Mouse (Mus musculus): ENCODE measurements around the gene Mcoln1. TPM values are rescaled to one million over a fixed set of nuclear protein-coding genes. Genes with fewer than 3 reads are reported as not detected.
A peak's percentile ranks its signal among the peaks of the same experiment; 100 is the strongest.

Gene Mcoln1
- polyA plus RNA-seq, 1 experiment from 2014 or later, result 36.8 TPM

- no peak for ATAC-seq (ENCODE audit: low FRiP score)
- H3K4me2 ChIP-seq (replicated peaks; ENCODE audit: low read depth, low read length), result no peak within 1 kb of the TSS
Observed at GRCm38 (mm10) chr8:3470562-3470961, 29.7 kb upstream of the Mcoln1 start, which contains the start of gene Tex45. Gene Tex45 (plus strand): TSS chr8:3470862.

DNA sequence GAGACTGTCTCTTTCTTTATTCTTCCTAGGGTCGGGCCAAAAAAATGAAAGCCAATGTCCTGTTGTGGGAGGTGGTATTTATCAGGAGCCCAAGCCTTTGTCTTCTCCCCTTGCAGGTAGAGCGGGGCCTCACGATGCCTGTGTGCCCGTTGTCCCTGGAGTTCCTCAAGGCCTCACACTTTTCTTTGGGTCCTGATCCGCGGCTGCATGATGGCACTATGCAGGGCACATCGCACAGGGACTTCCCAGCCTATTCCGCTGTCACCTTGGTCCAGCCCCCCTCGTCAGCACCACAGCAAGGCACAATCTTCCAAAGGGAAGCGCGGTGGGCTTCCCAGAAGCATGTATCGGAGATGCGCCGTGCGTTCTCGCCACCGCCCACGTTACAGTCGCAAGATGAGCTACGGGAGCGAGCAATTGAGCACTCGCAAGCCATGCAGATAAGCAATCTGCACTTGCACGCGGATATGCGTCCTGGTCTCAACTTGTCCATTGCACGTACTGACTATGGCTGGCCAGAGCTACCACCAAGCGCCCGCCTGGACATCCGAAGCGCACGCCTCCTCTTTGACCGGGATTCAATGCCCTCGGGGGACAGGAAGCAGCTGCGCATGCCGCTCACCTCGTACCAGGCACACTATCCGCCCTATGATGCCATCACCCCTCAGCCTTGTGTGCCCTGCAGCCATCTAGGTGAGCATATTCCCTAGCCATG, 24.4 kb upstream of the Mcoln1 start:
- no peak overlapping the region for H3K27ac ChIP-seq (ENCODE audit: low read depth, low read length)

More at GRCm38 (mm10) chr8:3470562-3470961, 29.7 kb upstream of the Mcoln1 start, which contains the start of gene Tex45:
- Histone ChIP-seq H3K9me3 (ENCODE audit: control insufficient read depth, low read length) (no peaks in the 10 kb centered on the region), H3K4me3 (ENCODE audit: low read depth, low read length) (no peak within 1 kb of the TSS), H3K4me1 (replicated peaks; ENCODE audit: control insufficient read depth, insufficient read depth, low read length) (no peaks in the 10 kb centered on the region), H3K27ac (ENCODE audit: low read depth, low read length) (no peak within 1 kb of the TSS), H3K27me3 (ENCODE audit: control insufficient read depth, insufficient read depth, low read length) (0 out of 2 replicates have a peak, but pooled peaks cover 1% of the 10 kb centered on the region), H3K9ac (ENCODE audit: low read depth, low read length) (no peak within 1 kb of the TSS), H3K36me3 (ENCODE audit: control insufficient read depth, insufficient read depth, low read length) (no peaks in the 10 kb centered on the region)
- no peak for DNase-seq (ENCODE audit: low spot score)

GRCm38 (mm10) chr8:3480221-3480785, 20.0 kb upstream of the Mcoln1 start:
- Histone ChIP-seq H3K9ac (ENCODE audit: low read depth, low read length) (no peak overlapping the region), H3K27me3 (ENCODE audit: control insufficient read depth, insufficient read depth, low read length) (0 out of 2 replicates have a peak, but pooled peaks cover 2% of the 10 kb centered on the region), H3K9me3 (ENCODE audit: control insufficient read depth, low read length) (no peaks in the 10 kb centered on the region), H3K4me1 (replicated peaks; ENCODE audit: control insufficient read depth, insufficient read depth, low read length) (0 out of 2 replicates have a peak, but pooled peaks cover 2% of the 10 kb centered on the region), H3K36me3 (ENCODE audit: control insufficient read depth, insufficient read depth, low read length) (no peaks in the 10 kb centered on the region), H3K4me2 (replicated peaks; ENCODE audit: low read depth, low read length) (no peak overlapping the region), H3K4me3 (ENCODE audit: low read depth, low read length) (no peak overlapping the region), H3K27ac (ENCODE audit: low read depth, low read length) (no peak overlapping the region)
- ATAC-seq (ENCODE audit: low FRiP score), result no peak
- WGBS, result 80% methylated on average over 4 of the region's 4 CpGs
- DNase-seq (ENCODE audit: low spot score), result no peak

More for the DNA sequence above, 24.4 kb upstream of the Mcoln1 start:
- peak; percentile 34 for DNase-seq (ENCODE audit: low spot score)
- no peaks in the 10 kb centered on the region for H3K36me3 ChIP-seq (ENCODE audit: control insufficient read depth, insufficient read depth, low read length)
- ATAC-seq (ENCODE audit: low FRiP score), result peak; percentile 40; the same call in 1 of the 2 replicates
- no peaks in the 10 kb centered on the region for H3K9me3 ChIP-seq (ENCODE audit: control insufficient read depth, low read length)
- H3K27me3 ChIP-seq (ENCODE audit: control insufficient read depth, insufficient read depth, low read length), result 0 out of 2 replicates have a peak, but pooled peaks cover 2% of the 10 kb centered on the region
- 33% methylated on average over 37 of the region's 37 CpGs for WGBS
- 0 out of 2 replicates have a peak, but pooled peaks cover 2% of the 10 kb centered on the region for H3K4me1 ChIP-seq (replicated peaks; ENCODE audit: control insufficient read depth, insufficient read depth, low read length)
- peak overlapping the region; percentile 23; the same call in 1 of the 2 replicates for H3K4me3 ChIP-seq (ENCODE audit: low read depth, low read length)
- peak overlapping the region; percentile 34 for H3K4me2 ChIP-seq (replicated peaks; ENCODE audit: low read depth, low read length)
- H3K9ac ChIP-seq (ENCODE audit: low read depth, low read length), result no peak overlapping the region

- Histone ChIP-seq H3K9me3 (ENCODE audit: control insufficient read depth, low read length) (no peaks in the 10 kb centered on the region), H3K4me2 (replicated peaks; ENCODE audit: low read depth, low read length) (no peak overlapping the region), H3K4me1 (replicated peaks; ENCODE audit: control insufficient read depth, insufficient read depth, low read length) (no peaks in the 10 kb centered on the region), H3K27ac (ENCODE audit: low read depth, low read length) (no peak overlapping the region), H3K4me3 (ENCODE audit: low read depth, low read length) (no peak overlapping the region), H3K27me3 (ENCODE audit: control insufficient read depth, insufficient read depth, low read length) (no peaks in the 10 kb centered on the region), H3K9ac (ENCODE audit: low read depth, low read length) (no peak overlapping the region), H3K36me3 (ENCODE audit: control insufficient read depth, insufficient read depth, low read length) (no peaks in the 10 kb centered on the region)
- 67% methylated on average over 5 of the region's 5 CpGs for WGBS
- DNase-seq (ENCODE audit: low spot score) (no peak), ATAC-seq (ENCODE audit: low FRiP score) (no peak)
Observed at GRCm38 (mm10) chr8:3481605-3482004, 18.7 kb upstream of the Mcoln1 start.

GRCm38 (mm10) chr8:3482240-3482740, 18.0 kb upstream of the Mcoln1 start:
- Histone ChIP-seq H3K4me2 (replicated peaks; ENCODE audit: low read depth, low read length) (no peak overlapping the region), H3K4me1 (replicated peaks; ENCODE audit: control insufficient read depth, insufficient read depth, low read length) (no peaks in the 10 kb centered on the region), H3K36me3 (ENCODE audit: control insufficient read depth, insufficient read depth, low read length) (no peaks in the 10 kb centered on the region), H3K9ac (ENCODE audit: low read depth, low read length) (no peak overlapping the region), H3K27me3 (ENCODE audit: control insufficient read depth, insufficient read depth, low read length) (no peaks in the 10 kb centered on the region), H3K4me3 (ENCODE audit: low read depth, low read length) (no peak overlapping the region), H3K9me3 (ENCODE audit: control insufficient read depth, low read length) (no peaks in the 10 kb centered on the region), H3K27ac (ENCODE audit: low read depth, low read length) (no peak overlapping the region)
- DNase-seq (ENCODE audit: low spot score), result no peak
- ATAC-seq (ENCODE audit: low FRiP score), result no peak
- 85% methylated on average over 22 of the region's 22 CpGs for WGBS

- no peaks in the 10 kb centered on the region for H3K4me1 ChIP-seq (replicated peaks; ENCODE audit: control insufficient read depth, insufficient read depth, low read length)
- no peaks in the 10 kb centered on the region for H3K36me3 ChIP-seq (ENCODE audit: control insufficient read depth, insufficient read depth, low read length)
- H3K4me3 ChIP-seq (ENCODE audit: low read depth, low read length), result no peak overlapping the region
- no peaks in the 10 kb centered on the region for H3K27me3 ChIP-seq (ENCODE audit: control insufficient read depth, insufficient read depth, low read length)
- 91% methylated on average over 7 of the region's 7 CpGs for WGBS
- H3K9me3 ChIP-seq (ENCODE audit: control insufficient read depth, low read length), result no peaks in the 10 kb centered on the region
- H3K27ac ChIP-seq (ENCODE audit: low read depth, low read length), result no peak overlapping the region
- no peak overlapping the region for H3K9ac ChIP-seq (ENCODE audit: low read depth, low read length)
- no peak for DNase-seq (ENCODE audit: low spot score)
- ATAC-seq (ENCODE audit: low FRiP score), result no peak
- no peak overlapping the region for H3K4me2 ChIP-seq (replicated peaks; ENCODE audit: low read depth, low read length)
Observed at GRCm38 (mm10) chr8:3483546-3483945, 16.7 kb upstream of the Mcoln1 start.

DNA sequence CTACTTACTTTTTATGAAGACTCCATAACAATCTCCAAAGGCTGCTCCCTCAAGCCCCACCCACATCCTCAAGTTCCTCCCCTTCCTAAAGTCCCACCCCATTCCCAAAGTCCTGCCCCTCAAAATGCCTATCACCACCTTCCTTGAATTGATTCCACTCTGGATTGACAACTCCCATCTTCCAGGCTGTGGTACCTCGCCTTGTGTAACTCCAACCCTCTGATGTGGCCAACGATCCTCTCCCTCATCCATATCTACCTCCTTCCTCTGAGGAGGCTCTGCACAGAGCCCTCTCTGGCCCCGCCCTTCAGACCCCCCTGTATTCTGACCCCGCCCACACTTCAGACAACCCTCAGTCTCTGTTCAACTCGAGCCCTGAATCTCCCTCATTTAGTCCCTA, 15.1 kb upstream of the Mcoln1 start:
- Histone ChIP-seq H3K27ac (ENCODE audit: low read depth, low read length) (no peak overlapping the region), H3K27me3 (ENCODE audit: control insufficient read depth, insufficient read depth, low read length) (no peaks in the 10 kb centered on the region), H3K4me1 (replicated peaks; ENCODE audit: control insufficient read depth, insufficient read depth, low read length) (no peaks in the 10 kb centered on the region), H3K4me2 (replicated peaks; ENCODE audit: low read depth, low read length) (no peak overlapping the region), H3K9me3 (ENCODE audit: control insufficient read depth, low read length) (no peaks in the 10 kb centered on the region), H3K36me3 (ENCODE audit: control insufficient read depth, insufficient read depth, low read length) (no peaks in the 10 kb centered on the region), H3K9ac (ENCODE audit: low read depth, low read length) (no peak overlapping the region), H3K4me3 (ENCODE audit: low read depth, low read length) (no peak overlapping the region)
- ATAC-seq (ENCODE audit: low FRiP score), result no peak
- no peak for DNase-seq (ENCODE audit: low spot score)
- 20% methylated on average over 5 of the region's 5 CpGs for WGBS

- peak within 1 kb of the TSS; percentile 68 for H3K4me2 ChIP-seq (replicated peaks; ENCODE audit: low read depth, low read length)
- H3K9ac ChIP-seq (ENCODE audit: low read depth, low read length), result peak within 1 kb of the TSS; percentile 98
- ATAC-seq (ENCODE audit: low FRiP score) (peak; percentile 94), DNase-seq (ENCODE audit: low spot score) (peak; percentile 89)
- H3K9me3 ChIP-seq (ENCODE audit: control insufficient read depth, low read length), result peaks cover 2% of the 10 kb centered on the region; the same call in 1 of the 2 replicates
- H3K36me3 ChIP-seq (ENCODE audit: control insufficient read depth, insufficient read depth, low read length), result peaks cover 21% of the 10 kb centered on the region
- peak within 1 kb of the TSS; percentile 81 for H3K27ac ChIP-seq (ENCODE audit: low read depth, low read length)
- under 1% methylated on average over 39 of the region's 64 CpGs for WGBS
- H3K27me3 ChIP-seq (ENCODE audit: control insufficient read depth, insufficient read depth, low read length), result no peaks in the 10 kb centered on the region
- no peaks in the 10 kb centered on the region for H3K4me1 ChIP-seq (replicated peaks; ENCODE audit: control insufficient read depth, insufficient read depth, low read length)
- H3K4me3 ChIP-seq (ENCODE audit: low read depth, low read length), result peak within 1 kb of the TSS; percentile 91
Observed at GRCm38 (mm10) chr8:3492901-3493844, 7.1 kb upstream of the Mcoln1 start, which contains the start of gene Zfp358. Gene Zfp358 (plus strand): TSS chr8:3493138.
